Mouse (Mus musculus) MEL (cell line): ENCODE data around the gene Ggps1. TPM values are rescaled to one million over a fixed set of nuclear protein-coding genes. Genes with fewer than 3 reads are reported as not detected.

Source experiments
- DNase-seq: peaks from one replicate; pipeline ENCODE4 v3.0.0; 2011; ENCODE audit warnings: low read depth, low spot score
- H3K27ac ChIP-seq: 2 replicates; pipeline ENCODE4 v1.5.1; 2012; ENCODE audit warnings: low read depth, mild to moderate bottlenecking, control low read depth, low read length, moderate library complexity; ENCODE audit not compliant: control insufficient read depth
- H3K27me3 ChIP-seq, 2 experiments: fragments of 150-350 bp in 1 of 2; sonication (generic) in 1 of 2; 2 replicates each; pipeline ENCODE4 v1.6.1; 2012; ENCODE audit warnings: low read length in 2 of 2, mild to moderate bottlenecking in 2 of 2, improper control_type of control experiment in 1 of 2, moderate library complexity in 1 of 2; ENCODE audit not compliant: insufficient read depth in 2 of 2, control insufficient read depth in 1 of 2
- H3K36me3 ChIP-seq, 2 experiments: 2 replicates each; pipeline ENCODE4 v1.6.1; 2012 to 2014; ENCODE audit warnings: low read length in 2 of 2, improper control_type of control experiment in 1 of 2, inconsistent platforms in 1 of 2, mild to moderate bottlenecking in 1 of 2; ENCODE audit not compliant: insufficient read depth in 2 of 2, control insufficient read depth in 1 of 2
- H3K4me1 ChIP-seq, 2 experiments: fragments of 150-350 bp in 1 of 2; sonication (generic) in 1 of 2; 2 replicates each; pipeline ENCODE4 v1.6.1; 2012; ENCODE audit warnings: low read length in 2 of 2, improper control_type of control experiment in 1 of 2, mild to moderate bottlenecking in 1 of 2; ENCODE audit not compliant: insufficient read depth in 2 of 2, control insufficient read depth in 1 of 2
- H3K4me3 ChIP-seq, 2 experiments: fragments of 150-350 bp in 1 of 2; sonication (generic) in 1 of 2; 2 replicates each; pipeline ENCODE4 v1.5.1; 2012; ENCODE audit warnings: low read depth in 2 of 2, low read length in 2 of 2, mild to moderate bottlenecking in 2 of 2, moderate library complexity in 2 of 2, control low read depth in 1 of 2, improper control_type of control experiment in 1 of 2; ENCODE audit not compliant: control insufficient read depth in 1 of 2, insufficient read depth in 1 of 2
- H3K79me2 ChIP-seq: 2 replicates; pipeline ENCODE4 v1.6.1; 2012; ENCODE audit warnings: mild to moderate bottlenecking, low read length, moderate library complexity; ENCODE audit not compliant: control insufficient read depth, poor library complexity, insufficient read depth
- H3K9ac ChIP-seq: 2 replicates; pipeline ENCODE4 v1.6.1; 2012; ENCODE audit warnings: low read depth, mild to moderate bottlenecking, control low read depth, low read length, moderate library complexity; ENCODE audit not compliant: control insufficient read depth, poor library complexity, severe bottlenecking
- H3K9me3 ChIP-seq: fragments of 150-350 bp; sonication (generic); replicated peaks from 2 replicates; pipeline ENCODE4 v1.6.1; 2012; ENCODE audit warnings: mild to moderate bottlenecking, low read length, improper control_type of control experiment, moderate library complexity; ENCODE audit not compliant: insufficient read depth
- BHLHE40 ChIP-seq: IDR thresholded peaks from 2 replicates; pipeline ENCODE4 v1.6.1; 2012; ENCODE audit warnings: low read depth, mild to moderate bottlenecking, inconsistent platforms, low read length, improper control_type of control experiment, borderline replicate concordance
- CTCF ChIP-seq, 3 experiments: IDR thresholded peaks in 2 of 3; conservative IDR thresholded peaks in 1 of 3; 2 replicates each; pipeline ENCODE4 v1.5.1; 2011 to 2012; ENCODE audit warnings: low read length in 3 of 3, low read depth in 2 of 3, mild to moderate bottlenecking in 2 of 3, improper control_type of control experiment in 1 of 3, inconsistent platforms in 1 of 3, mixed read lengths in 1 of 3, moderate library complexity in 1 of 3; ENCODE audit not compliant: control insufficient read depth in 1 of 3, insufficient read depth in 1 of 3, poor library complexity in 1 of 3, severe bottlenecking in 1 of 3
- ELF1 ChIP-seq: IDR thresholded peaks from 2 replicates; pipeline ENCODE4 v1.6.1; 2014; ENCODE audit warnings: low read depth, mild to moderate bottlenecking, inconsistent platforms, low read length, improper control_type of control experiment, moderate library complexity
- EP300 ChIP-seq, 2 experiments: IDR thresholded peaks; 2 replicates each; pipeline ENCODE4 v1.6.1; 2011; ENCODE audit warnings: improper control_type of control experiment in 2 of 2, low read length in 2 of 2, low read depth in 1 of 2, mild to moderate bottlenecking in 1 of 2
- ETS1 ChIP-seq: IDR thresholded peaks from 2 replicates; pipeline ENCODE4 v1.6.1; 2012; ENCODE audit warnings: low read depth, mild to moderate bottlenecking, inconsistent platforms, low read length, improper control_type of control experiment, moderate library complexity
- GABPA ChIP-seq: IDR thresholded peaks from 2 replicates; pipeline ENCODE4 v1.6.1; 2012; ENCODE audit warnings: low read depth, mild to moderate bottlenecking, inconsistent platforms, low read length, improper control_type of control experiment, moderate library complexity
- GATA1 ChIP-seq: IDR thresholded peaks from 2 replicates; pipeline ENCODE4 v1.6.1; 2011; ENCODE audit warnings: low read depth, low read length, improper control_type of control experiment
- HCFC1 ChIP-seq: IDR thresholded peaks from 2 replicates; pipeline ENCODE4 v1.6.1; 2012; ENCODE audit warnings: low read depth, mild to moderate bottlenecking, inconsistent platforms, low read length, improper control_type of control experiment, moderate library complexity
- JUND ChIP-seq: IDR thresholded peaks from 2 replicates; pipeline ENCODE4 v1.6.1; 2011; ENCODE audit warnings: low read depth, mild to moderate bottlenecking, improper control_type of control experiment, low read length
- MYC ChIP-seq: IDR thresholded peaks from 2 replicates; pipeline ENCODE4 v1.6.1; 2011; ENCODE audit warnings: low read depth, mild to moderate bottlenecking, low read length, improper control_type of control experiment, moderate library complexity
- NELFE ChIP-seq: IDR thresholded peaks from 2 replicates; pipeline ENCODE4 v1.6.1; 2011; ENCODE audit warnings: low read depth, low read length, improper control_type of control experiment
- POLR2A ChIP-seq, 2 experiments: IDR thresholded peaks; 2 replicates each; pipeline ENCODE4 v1.6.1; 2011 to 2012; ENCODE audit warnings: low read length in 2 of 2, mild to moderate bottlenecking in 2 of 2, control low read depth in 1 of 2, improper control_type of control experiment in 1 of 2, low read depth in 1 of 2, moderate library complexity in 1 of 2; ENCODE audit not compliant: control insufficient read depth in 1 of 2, insufficient read depth in 1 of 2, poor library complexity in 1 of 2
- RCOR1 ChIP-seq: IDR thresholded peaks from 2 replicates; pipeline ENCODE4 v1.6.1; 2012; ENCODE audit warnings: low read depth, mild to moderate bottlenecking, inconsistent platforms, low read length, improper control_type of control experiment
- SIN3A ChIP-seq: IDR thresholded peaks from 2 replicates; pipeline ENCODE4 v1.6.1; 2012; ENCODE audit warnings: low read length, improper control_type of control experiment, inconsistent platforms
- SMC3 ChIP-seq: IDR thresholded peaks from 2 replicates; pipeline ENCODE4 v1.6.1; 2011; ENCODE audit warnings: low read depth, low read length, improper control_type of control experiment
- TAL1 ChIP-seq: IDR thresholded peaks from 2 replicates; pipeline ENCODE4 v1.6.1; 2012; ENCODE audit warnings: mild to moderate bottlenecking, inconsistent platforms, low read length, moderate library complexity, mixed read lengths
- TBP ChIP-seq: IDR thresholded peaks from 2 replicates; pipeline ENCODE4 v1.8.0; 2011; ENCODE audit warnings: low read depth, low read length, improper control_type of control experiment
- TCF12 ChIP-seq: IDR thresholded peaks from 2 replicates; pipeline ENCODE4 v1.6.1; 2014; ENCODE audit warnings: low read depth, mild to moderate bottlenecking, inconsistent platforms, low read length, improper control_type of control experiment, moderate library complexity
- USF2 ChIP-seq, 2 experiments: IDR thresholded peaks; 2 replicates each; pipeline ENCODE4 v1.6.1; 2011 to 2012; ENCODE audit warnings: improper control_type of control experiment in 2 of 2, low read length in 2 of 2, borderline replicate concordance in 1 of 2, inconsistent platforms in 1 of 2, low read depth in 1 of 2, mild to moderate bottlenecking in 1 of 2; ENCODE audit not compliant: insufficient read depth in 1 of 2
- ZKSCAN1 ChIP-seq: IDR thresholded peaks from 2 replicates; pipeline ENCODE4 v1.6.1; 2012; ENCODE audit warnings: low read depth, mild to moderate bottlenecking, inconsistent platforms, low read length, improper control_type of control experiment, moderate library complexity
- ZNF384 ChIP-seq: IDR thresholded peaks from 2 replicates; pipeline ENCODE4 v1.6.1; 2012; ENCODE audit warnings: low read depth, mild to moderate bottlenecking, inconsistent platforms, low read length, improper control_type of control experiment
- polyA plus RNA-seq, 2 experiments: library from polyadenylated mRNA; stranded (reverse) in 1 of 2; unstranded in 1 of 2; fragments of >175 nt in 1 of 2; fragments of >200 nt in 1 of 2; gene quantifications; 2 replicates each; pipeline versions ENCODE4 v1.2.1 to v1.2.4; 2012; ENCODE audit warnings: low replicate concordance in 2 of 2, low read depth in 1 of 2; ENCODE audit not compliant: insufficient read length in 2 of 2, insufficient read depth in 1 of 2, missing spikeins in 1 of 2
- total RNA-seq: library from RNA; depleted of rRNA; stranded (reverse); fragments of 300-350 nt; gene quantifications from 2 replicates; pipeline ENCODE4 v1.2.3, GENCODE M21; 2012

Gene Ggps1
- total and polyA plus RNA-seq, 3 experiments = 23.3 to 31.3 TPM; not detected in 1

GRCm38 (mm10) chr13:14064341-14065027 is 1.2 kb upstream of the Ggps1 start:
- H3K4me1 ChIP-seq = peaks cover 7 to 13% of the 10 kb centered on the region in 2 experiments

GRCm38 (mm10) chr13:14063942-14064271 is 619 bp upstream of the Ggps1 start:
- H3K9me3 ChIP-seq = no peaks in the 10 kb centered on the region
- H3K9ac ChIP-seq = peak overlapping the region; percentile 98
- H3K4me3 ChIP-seq = peak overlapping the region; percentile 91 to 92
- peaks cover 50% of the 10 kb centered on the region for H3K79me2 ChIP-seq
- peaks cover 7 to 13% of the 10 kb centered on the region in 2 experiments for H3K4me1 ChIP-seq
- DNase-seq = no peak
- H3K27me3 ChIP-seq = no peaks in the 10 kb centered on the region
- H3K36me3 ChIP-seq = peaks cover 1 to 26% of the 10 kb centered on the region in 2 experiments
- TF ChIP-seq ZKSCAN1 (no peak), MYC (no peak), POLR2A (IDR thresholded peaks at IDR 0.05; ENCODE audit: control insufficient read depth in 1 of 2, insufficient read depth in 1 of 2, low read depth in 1 of 2, low read length in 2 of 2, poor library complexity in 1 of 2) (peak in 1 of 2 experiments; percentile 13; a peak in 1 of 4 replicates)
- TF ChIP-seq, all 39 proteins: peak for 1
- peak overlapping the region; percentile 80 for H3K27ac ChIP-seq

More at GRCm38 (mm10) chr13:14064341-14065027, 1.2 kb upstream of the Ggps1 start:
- H3K27ac ChIP-seq = peak overlapping the region; percentile 80
- peaks cover 53% of the 10 kb centered on the region for H3K79me2 ChIP-seq
- peaks cover 6 to 28% of the 10 kb centered on the region in 2 experiments for H3K36me3 ChIP-seq
- H3K9ac ChIP-seq = peak overlapping the region; percentile 98
- peak overlapping the region; percentile 91 to 92 for H3K4me3 ChIP-seq
- H3K27me3 ChIP-seq = no peaks in the 10 kb centered on the region
- H3K9me3 ChIP-seq = no peaks in the 10 kb centered on the region
- TF ChIP-seq JUND (no peak), TBP (peak; percentile 23; the same call in 1 of the 2 replicates), RCOR1 (no peak), SIN3A (peak; percentile 46; the same call in 1 of the 2 replicates), ELF1 (peak; percentile 38; the same call in 1 of the 2 replicates), CTCF (IDR thresholded peaks at IDR 0.05 in 2 of 3, conservative IDR thresholded peaks at IDR 0.05 in 1 of 3; ENCODE audit: control insufficient read depth in 1 of 3, insufficient read depth in 1 of 3, low read depth in 2 of 3, low read length in 3 of 3, poor library complexity in 1 of 3, severe bottlenecking in 1 of 3) (no peak)
- peak; percentile 74 for DNase-seq

GRCm38 (mm10) chr13:14062209-14063012 is 877 bp downstream of the Ggps1 start:
- peak overlapping the region; percentile 88 for H3K9ac ChIP-seq
- DNase-seq = peak; percentile 74
- H3K9me3 ChIP-seq = no peaks in the 10 kb centered on the region
- H3K36me3 ChIP-seq = peaks cover 3 to 20% of the 10 kb centered on the region in 2 experiments
- H3K4me3 ChIP-seq = peak overlapping the region; percentile 88 to 92
- peaks cover 7 to 13% of the 10 kb centered on the region in 2 experiments for H3K4me1 ChIP-seq
- H3K27me3 ChIP-seq = no peaks in the 10 kb centered on the region
- H3K79me2 ChIP-seq = peaks cover 39% of the 10 kb centered on the region
- peak overlapping the region; percentile 77 for H3K27ac ChIP-seq
- no peak for TF ChIP-seq TAL1
- TF ChIP-seq ZKSCAN1 = no peak
- TF ChIP-seq JUND = no peak
- TF ChIP-seq ELF1 = peak; percentile 21; the same call in 1 of the 2 replicates
- TF ChIP-seq TCF12 = peak; percentile 44; the same call in 1 of the 2 replicates
- peak; percentile 38 to 40; a peak in 2 of 4 replicates for TF ChIP-seq EP300 (IDR thresholded peaks at IDR 0.05; ENCODE audit: low read depth in 1 of 2, low read length in 2 of 2)
- TF ChIP-seq SMC3 = no peak
- TF ChIP-seq BHLHE40 = no peak
- TF ChIP-seq GABPA = no peak
- peak; percentile 74 for TF ChIP-seq ZNF384
- TF ChIP-seq NELFE = peak; percentile 33; the same call in 1 of the 2 replicates
- TF ChIP-seq HCFC1 = no peak; the same call in 1 of the 2 replicates
- TF ChIP-seq GATA1 = peak; percentile 57
- TF ChIP-seq TBP = peak; percentile 38; the same call in 1 of the 2 replicates
- peak; percentile 44; the same call in 1 of the 2 replicates for TF ChIP-seq RCOR1
- TF ChIP-seq ETS1 = peak; percentile 33; the same call in 1 of the 2 replicates
- TF ChIP-seq USF2 (IDR thresholded peaks at IDR 0.05; ENCODE audit: borderline replicate concordance in 1 of 2, insufficient read depth in 1 of 2, low read depth in 1 of 2, low read length in 2 of 2) = no peak
